Mouse (Mus musculus) hindbrain, embryonic 10.5 days (tissue): ENCODE data around the gene Gm9918. TPM values are rescaled to one million over a fixed set of nuclear protein-coding genes. Genes with fewer than 3 reads are reported as not detected.

Experiments used
- DNase-seq: peaks from one replicate; pipeline ENCODE4 v3.0.0-alpha.2; 2017; ENCODE audit warnings: low spot score
- H3K27ac ChIP-seq: fragments of 300-500 bp; sonication (generic); 2 replicates; pipeline ENCODE4 v1.5.1; 2016; ENCODE audit warnings: mild to moderate bottlenecking, moderate library complexity
- H3K27me3 ChIP-seq: fragments of 300-500 bp; sonication (generic); 2 replicates; pipeline ENCODE4 v1.6.1; 2016; ENCODE audit warnings: mild to moderate bottlenecking; ENCODE audit not compliant: poor library complexity, insufficient read depth, severe bottlenecking
- H3K36me3 ChIP-seq: fragments of 300-500 bp; sonication (generic); 2 replicates; pipeline ENCODE4 v1.6.1; 2016; ENCODE audit warnings: mild to moderate bottlenecking, moderate library complexity
- H3K4me1 ChIP-seq: fragments of 300-500 bp; sonication (generic); replicated peaks from 2 replicates; pipeline ENCODE4 v1.6.1; 2016; ENCODE audit warnings: mild to moderate bottlenecking
- H3K4me3 ChIP-seq: fragments of 300-500 bp; sonication (generic); 2 replicates; pipeline ENCODE4 v1.5.1; 2016; ENCODE audit warnings: mild to moderate bottlenecking, moderate library complexity
- H3K9me3 ChIP-seq: fragments of 300-500 bp; sonication (generic); 2 replicates; pipeline ENCODE4 v1.6.1; 2016; ENCODE audit warnings: mild to moderate bottlenecking, moderate library complexity
- WGBS: fragments of 180-500 bp; shearing (Covaris S2); methylation state at CpG from one replicate; pipeline ENCODE4 v1.1.7; 2016; 5-methylcytosine and 5-hydroxymethylcytosine counted together
- polyA plus RNA-seq: library from polyadenylated mRNA; unstranded; fragments of >200 nt; fragmentation: Nextera tagmentation; extraction: Ambion mirVana; gene quantifications from 2 replicates; pipeline ENCODE4 v1.2.1, GENCODE M21; 2016

Gm9918 gene
- polyA plus RNA-seq, 1 experiment from 2014 or later = 0.35 TPM

DNA sequence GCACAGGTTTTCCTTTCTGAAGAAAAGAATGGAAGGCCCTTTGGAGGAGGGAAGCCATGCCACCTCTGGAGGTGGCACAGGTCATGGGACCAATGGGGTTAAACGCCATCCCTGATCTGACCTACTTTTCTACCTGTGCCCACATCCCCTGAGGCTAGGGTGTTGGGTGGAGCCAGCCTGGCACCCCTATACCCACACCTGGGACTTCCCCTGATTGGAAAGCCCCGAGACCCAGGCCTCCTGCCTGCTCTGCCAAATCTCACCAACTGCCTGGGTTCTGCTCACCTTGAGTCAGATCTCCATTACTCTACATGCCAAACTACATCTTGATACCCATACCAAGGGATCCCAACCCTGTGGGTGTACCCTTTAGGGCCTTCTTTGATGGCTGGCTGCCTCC lies 7.3 kb upstream of the Gm9918 start:
- no peaks in the 10 kb centered on the region for H3K36me3 ChIP-seq
- H3K27ac ChIP-seq = no peak overlapping the region
- H3K4me1 ChIP-seq = peaks cover 16% of the 10 kb centered on the region
- peaks cover 29% of the 10 kb centered on the region for H3K27me3 ChIP-seq
- H3K4me3 ChIP-seq = no peak overlapping the region
- H3K9me3 ChIP-seq = no peaks in the 10 kb centered on the region
- WGBS = 80% methylated on average over 2 of the region's 2 CpGs
- DNase-seq = no peak

DNA sequence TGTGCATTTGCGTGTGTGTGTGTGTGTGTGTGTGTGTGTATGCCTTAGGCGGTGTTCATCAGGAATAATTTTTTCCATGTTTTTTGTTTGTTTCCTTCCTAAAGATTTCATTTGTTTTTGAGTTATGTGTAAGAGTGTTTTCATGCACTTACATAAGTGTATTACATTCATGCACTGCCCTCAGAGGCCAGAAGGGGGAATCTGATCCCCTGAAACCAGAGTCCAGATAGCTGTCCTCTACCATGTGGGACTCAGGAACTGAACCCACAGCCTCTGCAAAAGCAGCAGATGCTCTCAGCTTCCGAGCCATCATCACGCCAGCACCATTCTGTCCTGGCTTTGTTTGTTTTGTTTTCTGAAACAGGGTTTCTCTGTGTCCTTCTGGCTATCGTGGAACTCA lies 4.8 kb upstream of the Gm9918 start:
- Histone ChIP-seq H3K4me3 (no peak overlapping the region), H3K36me3 (no peaks in the 10 kb centered on the region), H3K27me3 (peaks cover 20% of the 10 kb centered on the region), H3K27ac (no peak overlapping the region), H3K9me3 (no peaks in the 10 kb centered on the region), H3K4me1 (peaks cover 7% of the 10 kb centered on the region)
- no peak for DNase-seq
- WGBS = 88% methylated on average over 5 of the region's 5 CpGs

DNA sequence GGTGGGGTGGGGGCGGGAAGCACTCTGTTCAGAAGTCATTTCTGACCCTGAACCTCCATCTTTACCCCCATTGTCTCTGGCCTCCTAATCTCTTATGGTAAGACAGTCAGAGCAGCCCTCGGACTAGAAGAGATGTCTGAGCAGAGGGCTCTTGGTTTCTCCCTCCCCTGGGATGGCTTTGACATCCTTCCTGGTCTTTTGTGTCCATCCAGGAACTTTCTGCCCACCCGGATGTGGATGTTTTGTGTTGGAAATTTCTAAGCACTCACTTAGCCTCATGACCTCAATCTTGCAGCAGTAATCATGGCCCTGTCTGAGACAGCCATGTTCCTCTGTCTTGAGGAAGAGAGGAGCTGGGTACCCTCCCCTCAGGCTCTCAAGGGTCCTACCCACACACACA lies 1.1 kb downstream of the Gm9918 start:
- no peak for DNase-seq
- H3K9me3 ChIP-seq = no peaks in the 10 kb centered on the region
- H3K27ac ChIP-seq = no peak overlapping the region
- peaks cover 24% of the 10 kb centered on the region for H3K27me3 ChIP-seq
- H3K4me1 ChIP-seq = peaks cover 19% of the 10 kb centered on the region
- 24% methylated on average over 3 of the region's 3 CpGs for WGBS
- no peaks in the 10 kb centered on the region for H3K36me3 ChIP-seq
- no peak overlapping the region for H3K4me3 ChIP-seq

DNA sequence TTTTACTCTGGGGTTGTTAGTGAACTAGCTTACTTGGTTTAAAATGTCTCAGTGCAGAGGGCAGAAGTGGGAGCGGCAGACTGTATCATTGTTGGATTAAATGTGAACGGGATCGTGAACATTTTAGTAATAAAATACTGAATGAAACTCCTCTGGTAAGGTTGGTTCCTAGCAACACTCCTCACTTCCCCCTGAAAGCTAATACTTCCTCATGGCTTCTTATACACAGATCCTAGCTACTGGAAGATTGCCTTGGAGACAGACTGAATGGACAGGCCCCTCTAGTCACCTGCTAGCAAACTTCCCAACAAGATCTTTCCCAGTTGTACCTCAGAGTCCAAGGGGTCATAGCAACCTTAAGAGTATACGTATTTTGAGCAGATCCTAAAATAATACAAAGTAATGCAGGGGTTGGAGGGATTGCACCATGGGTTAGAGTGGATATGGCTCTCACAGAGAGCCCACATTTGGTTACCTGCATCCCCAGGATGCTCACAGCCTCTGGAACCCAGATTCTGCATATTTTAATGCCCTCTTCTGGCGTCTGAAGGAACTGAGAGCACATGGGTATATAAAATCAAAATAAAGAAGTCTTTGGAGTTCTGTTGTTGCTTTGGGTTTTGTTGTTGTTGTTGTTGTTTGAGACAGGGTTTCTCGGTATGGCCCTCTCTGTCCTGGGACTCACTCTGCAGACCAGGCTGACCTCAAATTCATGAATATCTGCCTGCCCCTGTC lies 3.8 kb downstream of the Gm9918 start:
- Histone ChIP-seq H3K4me1 (peaks cover 25% of the 10 kb centered on the region), H3K27ac (no peak overlapping the region), H3K36me3 (no peaks in the 10 kb centered on the region), H3K9me3 (no peaks in the 10 kb centered on the region), H3K27me3 (peaks cover 24% of the 10 kb centered on the region), H3K4me3 (no peak overlapping the region)
- no peak for DNase-seq
- 71% methylated on average over 6 of the region's 6 CpGs for WGBS

DNA sequence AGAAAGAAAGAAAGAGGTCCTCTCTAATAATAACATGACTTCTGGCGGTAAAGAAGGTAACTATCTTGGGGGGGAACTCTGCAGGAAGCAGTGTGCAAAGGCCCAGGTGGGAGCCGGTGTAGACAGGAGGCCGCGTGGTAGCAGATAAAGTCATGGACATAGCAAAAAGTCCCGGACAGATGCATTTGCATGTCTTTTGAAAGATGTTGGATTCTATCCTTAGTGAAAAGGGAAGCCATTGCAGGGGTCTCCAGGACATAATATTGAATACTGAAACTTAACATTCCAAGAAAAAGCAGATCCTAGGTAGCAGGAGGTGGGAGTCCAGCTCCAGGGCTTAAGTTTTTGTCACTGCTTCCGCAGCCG lies 8.3 kb downstream of the Gm9918 start:
- Histone ChIP-seq H3K27me3 (no peaks in the 10 kb centered on the region), H3K27ac (peak overlapping the region; percentile 92), H3K9me3 (no peaks in the 10 kb centered on the region), H3K36me3 (peaks cover 26% of the 10 kb centered on the region), H3K4me3 (peak overlapping the region; percentile 84), H3K4me1 (peaks cover 17% of the 10 kb centered on the region)
- DNase-seq = no peak
- WGBS = 38% methylated on average over 7 of the region's 7 CpGs

DNA sequence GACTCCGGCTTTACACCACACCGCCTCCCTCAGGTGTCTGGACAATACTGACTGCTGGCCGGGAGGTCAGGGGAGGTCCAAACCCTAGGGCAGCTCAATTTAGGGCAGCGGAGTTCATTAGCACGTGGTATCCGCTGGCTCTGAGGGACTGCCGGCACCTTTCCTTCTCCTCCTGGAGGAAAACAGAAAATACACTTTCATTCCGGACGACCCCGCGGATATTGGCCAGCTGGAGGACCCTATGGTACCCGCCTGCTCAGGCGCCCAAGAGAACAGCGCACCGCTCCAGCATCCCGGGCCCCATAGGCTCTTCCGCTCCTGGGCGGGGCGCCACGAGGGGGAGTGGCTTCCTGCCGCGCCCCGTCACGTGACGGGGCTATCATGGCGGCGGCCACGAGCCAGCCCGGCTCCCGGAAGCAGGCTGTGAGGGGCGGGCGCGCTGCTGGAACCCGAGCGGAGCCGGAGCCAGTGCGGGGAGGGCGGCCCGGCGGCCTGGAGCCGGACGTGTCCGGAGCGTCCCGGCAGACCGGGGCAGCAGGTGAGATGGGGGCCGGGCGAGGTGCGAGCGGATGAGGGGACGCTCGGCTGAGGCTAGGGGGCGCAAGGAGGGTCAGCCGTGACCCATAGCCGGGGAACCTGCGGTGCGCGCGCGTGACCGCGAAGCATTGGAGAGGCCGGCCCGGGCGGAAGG lies 8.9 kb downstream of the Gm9918 start, which contains the start of gene Mfsd5:
Gene Mfsd5, plus strand, starts transcription at position 363 of the 691 bp plus-strand sequence.
- peak within 1 kb of the TSS; percentile 92 for H3K27ac ChIP-seq
- WGBS = under 1% methylated on average over 65 of the region's 65 CpGs
- H3K27me3 ChIP-seq = no peaks in the 10 kb centered on the region

DNA sequence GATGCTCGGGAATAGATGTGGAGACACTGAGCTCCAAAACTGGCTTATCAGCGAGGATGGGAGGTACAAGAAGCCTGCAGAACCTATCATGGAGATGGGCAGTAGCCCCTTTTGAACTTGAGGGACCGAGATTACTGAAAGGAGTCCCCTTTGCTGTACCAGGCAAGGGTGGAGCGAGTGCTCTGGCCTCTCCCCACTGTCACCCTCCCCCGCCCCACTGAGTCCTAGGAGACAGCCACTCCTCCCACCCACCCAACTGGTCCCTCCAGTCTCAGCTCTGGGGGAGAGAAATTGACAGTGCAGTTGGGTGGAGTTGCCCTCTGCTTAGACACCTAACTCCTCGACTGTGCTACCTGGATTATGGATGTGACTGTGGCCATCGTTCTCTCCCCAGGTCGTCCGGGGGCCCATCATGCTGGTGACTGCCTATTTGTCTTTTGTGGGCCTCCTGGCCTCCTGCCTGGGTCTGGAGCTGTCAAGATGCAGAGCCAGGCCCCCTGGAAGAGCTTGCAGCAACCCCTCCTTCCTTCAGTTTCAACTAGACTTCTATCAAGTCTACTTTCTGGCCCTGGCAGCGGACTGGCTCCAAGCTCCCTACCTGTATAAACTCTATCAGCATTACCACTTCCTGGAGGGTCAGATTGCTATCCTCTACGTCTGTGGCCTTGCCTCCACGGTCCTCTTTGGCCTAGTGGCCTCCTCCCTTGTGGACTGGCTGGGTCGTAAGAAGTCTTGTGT lies 9.6 kb downstream of the Gm9918 start:
- no peaks in the 10 kb centered on the region for H3K9me3 ChIP-seq
- H3K27me3 ChIP-seq = no peaks in the 10 kb centered on the region
- peaks cover 26% of the 10 kb centered on the region for H3K36me3 ChIP-seq
- H3K27ac ChIP-seq = peak overlapping the region; percentile 92
- peak overlapping the region; percentile 84 for H3K4me3 ChIP-seq
- WGBS = 31% methylated on average over 13 of the region's 13 CpGs
- no peak for DNase-seq
- H3K4me1 ChIP-seq = peaks cover 17% of the 10 kb centered on the region

More for the DNA sequence above, 8.9 kb downstream of the Gm9918 start, which contains the start of gene Mfsd5:
- Histone ChIP-seq H3K9me3 (no peaks in the 10 kb centered on the region), H3K4me1 (peaks cover 17% of the 10 kb centered on the region), H3K36me3 (peaks cover 26% of the 10 kb centered on the region), H3K4me3 (peak within 1 kb of the TSS; percentile 84)
- peak; percentile 93 for DNase-seq

DNA sequence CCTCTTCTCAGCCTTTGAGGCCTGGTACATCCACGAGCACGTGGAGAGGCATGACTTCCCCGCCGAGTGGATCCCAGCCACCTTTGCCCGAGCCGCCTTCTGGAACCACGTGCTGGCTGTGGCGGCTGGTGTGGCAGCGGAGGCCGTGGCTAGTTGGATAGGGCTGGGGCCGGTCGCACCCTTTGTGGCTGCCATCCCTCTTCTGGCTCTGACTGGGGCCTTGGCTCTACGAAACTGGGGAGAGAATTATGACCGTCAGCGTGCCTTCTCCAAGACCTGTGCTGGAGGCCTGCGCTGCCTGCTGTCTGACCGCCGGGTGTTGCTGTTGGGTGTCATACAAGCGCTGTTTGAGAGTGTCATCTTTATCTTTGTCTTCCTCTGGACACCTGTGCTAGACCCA lies 10.3 kb downstream of the Gm9918 start:
- Histone ChIP-seq H3K4me3 (peak overlapping the region; percentile 84), H3K9me3 (no peaks in the 10 kb centered on the region), H3K27me3 (no peaks in the 10 kb centered on the region), H3K36me3 (peaks cover 26% of the 10 kb centered on the region), H3K4me1 (peaks cover 17% of the 10 kb centered on the region), H3K27ac (no peak overlapping the region)
- WGBS = 96% methylated on average over 19 of the region's 19 CpGs
- no peak for DNase-seq

DNA sequence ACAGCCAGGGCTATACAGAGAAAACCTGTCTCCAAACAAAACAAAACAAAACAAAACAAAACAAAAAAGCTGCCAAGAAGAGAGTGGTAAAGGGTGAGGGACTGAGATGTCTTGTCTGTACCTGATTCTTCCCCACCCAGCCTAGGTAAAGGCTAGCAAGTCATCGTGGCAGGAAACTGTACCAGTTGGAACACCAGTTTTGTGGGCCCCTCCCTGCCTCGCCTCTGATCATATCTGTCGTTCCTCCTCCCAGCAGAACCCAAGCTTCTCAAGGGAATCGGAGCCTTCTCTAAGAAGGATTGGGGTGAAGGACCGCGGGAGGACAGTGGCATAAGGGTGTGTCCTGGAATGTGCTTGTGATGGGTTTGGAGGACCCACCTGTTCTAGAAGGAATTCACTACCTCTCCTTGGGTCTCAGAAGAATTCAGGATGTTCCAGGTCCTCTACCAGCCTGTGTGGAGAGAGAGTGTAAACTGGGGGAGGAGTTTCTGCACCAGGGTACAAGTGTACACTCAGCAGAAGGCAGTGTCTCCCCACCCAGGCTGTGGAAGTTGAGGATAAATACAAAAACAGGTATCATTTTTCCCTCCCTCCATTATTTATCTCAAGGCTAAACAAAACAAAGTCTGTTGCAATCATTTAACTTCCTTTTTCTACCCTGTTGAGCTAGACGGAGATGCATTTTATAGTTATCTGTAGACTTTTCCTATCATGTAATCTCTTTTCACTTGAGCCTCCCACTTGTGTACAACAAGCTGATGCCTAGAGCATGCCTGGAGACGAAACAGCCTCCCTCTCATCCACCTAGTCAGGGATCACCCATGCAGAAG lies 12.3 kb downstream of the Gm9918 start:
- no peak for DNase-seq
- Histone ChIP-seq H3K9me3 (no peaks in the 10 kb centered on the region), H3K27ac (no peak overlapping the region), H3K36me3 (peaks cover 26% of the 10 kb centered on the region), H3K4me3 (no peak overlapping the region), H3K4me1 (peaks cover 17% of the 10 kb centered on the region), H3K27me3 (no peaks in the 10 kb centered on the region)
- WGBS = 88% methylated on average over 8 of the region's 8 CpGs

DNA sequence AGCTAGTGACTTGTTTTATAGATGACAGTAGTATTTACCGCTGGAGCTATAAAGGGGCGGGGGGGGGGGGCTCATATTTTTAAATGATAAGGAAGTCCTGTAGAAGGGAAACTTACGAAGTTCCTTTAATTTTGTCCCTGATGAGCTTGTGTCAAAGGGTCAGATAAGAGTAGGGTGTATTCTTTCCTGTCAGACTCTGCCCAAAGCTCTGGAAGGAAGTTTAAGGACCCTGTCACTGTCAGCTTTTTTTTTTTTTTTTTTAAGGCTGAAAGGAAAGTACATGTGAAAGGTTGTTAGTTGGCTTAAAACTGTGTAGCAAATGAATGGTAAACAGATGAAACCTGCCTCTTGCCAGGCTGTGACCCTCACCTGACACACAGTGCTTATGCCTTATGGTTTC lies 13.3 kb downstream of the Gm9918 start:
- Histone ChIP-seq H3K4me1 (peaks cover 15% of the 10 kb centered on the region), H3K27me3 (no peaks in the 10 kb centered on the region), H3K36me3 (peaks cover 26% of the 10 kb centered on the region), H3K27ac (no peak overlapping the region), H3K4me3 (no peak overlapping the region), H3K9me3 (no peaks in the 10 kb centered on the region)
- 82% methylated on average over 3 of the region's 3 CpGs for WGBS
- DNase-seq = no peak

DNA sequence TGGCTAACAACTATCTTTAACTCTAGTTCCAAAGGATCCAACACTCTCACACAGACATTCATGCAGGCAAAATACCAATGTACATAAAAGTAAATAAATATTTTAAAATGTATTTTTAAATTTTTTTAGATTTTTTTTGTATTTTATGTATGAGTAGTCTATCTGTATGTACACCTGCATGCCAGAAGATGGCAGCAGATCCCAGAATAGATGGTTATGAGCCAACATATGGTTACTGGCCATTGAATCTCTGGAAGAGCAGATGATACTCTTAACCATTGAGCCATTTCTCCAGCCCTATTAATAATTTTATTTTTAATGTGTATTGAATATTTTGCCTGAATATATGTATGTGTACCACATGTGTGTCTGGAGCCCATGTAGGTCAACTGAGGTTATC lies 17.0 kb downstream of the Gm9918 start:
- H3K4me1 ChIP-seq = no peaks in the 10 kb centered on the region
- H3K27me3 ChIP-seq = no peaks in the 10 kb centered on the region
- H3K27ac ChIP-seq = no peak overlapping the region
- no peaks in the 10 kb centered on the region for H3K9me3 ChIP-seq
- H3K4me3 ChIP-seq = no peak overlapping the region
- DNase-seq = peak; percentile 21
- peaks cover 5% of the 10 kb centered on the region for H3K36me3 ChIP-seq

DNA sequence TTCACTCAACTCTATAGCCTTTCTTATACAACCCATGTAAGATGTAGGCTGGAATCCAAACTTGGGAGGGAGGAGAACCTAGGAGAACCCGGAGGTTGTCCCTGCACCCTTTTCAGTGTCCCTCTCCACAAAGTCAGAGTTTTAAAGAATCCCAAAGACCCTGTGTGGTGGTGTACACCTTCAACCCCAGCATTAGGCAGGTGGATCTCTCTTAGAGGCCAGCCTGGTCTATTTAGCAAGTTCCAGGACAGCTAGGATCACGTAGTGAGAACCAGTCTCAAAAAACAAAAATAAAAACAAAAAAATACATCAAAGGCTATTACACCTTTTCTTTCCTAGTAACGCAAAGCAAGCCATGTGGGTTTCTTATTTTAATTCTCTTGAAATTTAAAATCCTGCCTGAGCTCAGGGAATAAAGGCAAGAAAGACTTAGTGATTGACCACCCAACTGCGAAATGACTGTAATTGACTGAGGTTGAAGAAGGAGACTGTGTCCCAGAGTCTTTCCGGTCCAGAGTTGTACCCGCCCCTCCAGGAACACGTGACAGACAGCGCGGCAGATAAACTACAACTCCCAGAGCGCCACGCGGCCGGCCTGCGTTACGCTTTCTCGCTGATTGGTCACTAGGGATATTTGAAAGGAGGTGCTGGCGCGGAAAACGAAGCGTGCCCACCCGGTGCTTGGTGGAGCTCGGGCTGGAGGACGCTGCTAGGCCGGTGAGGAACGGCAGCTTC lies 25.4 kb downstream of the Gm9918 start, which contains the start of gene Espl1:
Gene Espl1, plus strand, starts transcription at position 634 of the 735 bp plus-strand sequence.
- 8% methylated on average over 25 of the region's 25 CpGs for WGBS
- Histone ChIP-seq H3K36me3 (peaks cover 31% of the 10 kb centered on the region), H3K27ac (peak within 1 kb of the TSS; percentile 87), H3K4me3 (peak within 1 kb of the TSS; percentile 83), H3K4me1 (peaks cover 15% of the 10 kb centered on the region), H3K9me3 (no peaks in the 10 kb centered on the region), H3K27me3 (no peaks in the 10 kb centered on the region)
- DNase-seq = peak; percentile 96
